Mouse (Mus musculus) MEL (cell line): ENCODE results near the gene Trpv4. TPM values are rescaled to one million over a fixed set of nuclear protein-coding genes. Genes with fewer than 3 reads are reported as not detected.
A peak's percentile ranks its signal among the peaks of the same experiment; 100 is the strongest.

ENCODE experiments used
- DNase-seq: peaks from one replicate; pipeline ENCODE4 v3.0.0; 2011; ENCODE audit warnings: low read depth, low spot score
- H3K27ac ChIP-seq: 2 replicates; pipeline ENCODE4 v1.5.1; 2012; ENCODE audit warnings: low read depth, mild to moderate bottlenecking, control low read depth, low read length, moderate library complexity; ENCODE audit not compliant: control insufficient read depth
- H3K27me3 ChIP-seq, 2 experiments: fragments of 150-350 bp in 1 of 2; sonication (generic) in 1 of 2; 2 replicates each; pipeline ENCODE4 v1.6.1; 2012; ENCODE audit warnings: low read length in 2 of 2, mild to moderate bottlenecking in 2 of 2, improper control_type of control experiment in 1 of 2, moderate library complexity in 1 of 2; ENCODE audit not compliant: insufficient read depth in 2 of 2, control insufficient read depth in 1 of 2
- H3K36me3 ChIP-seq, 2 experiments: 2 replicates each; pipeline ENCODE4 v1.6.1; 2012 to 2014; ENCODE audit warnings: low read length in 2 of 2, improper control_type of control experiment in 1 of 2, inconsistent platforms in 1 of 2, mild to moderate bottlenecking in 1 of 2; ENCODE audit not compliant: insufficient read depth in 2 of 2, control insufficient read depth in 1 of 2
- H3K4me1 ChIP-seq, 2 experiments: fragments of 150-350 bp in 1 of 2; sonication (generic) in 1 of 2; 2 replicates each; pipeline ENCODE4 v1.6.1; 2012; ENCODE audit warnings: low read length in 2 of 2, improper control_type of control experiment in 1 of 2, mild to moderate bottlenecking in 1 of 2; ENCODE audit not compliant: insufficient read depth in 2 of 2, control insufficient read depth in 1 of 2
- H3K4me3 ChIP-seq, 2 experiments: fragments of 150-350 bp in 1 of 2; sonication (generic) in 1 of 2; 2 replicates each; pipeline ENCODE4 v1.5.1; 2012; ENCODE audit warnings: low read depth in 2 of 2, low read length in 2 of 2, mild to moderate bottlenecking in 2 of 2, moderate library complexity in 2 of 2, control low read depth in 1 of 2, improper control_type of control experiment in 1 of 2; ENCODE audit not compliant: control insufficient read depth in 1 of 2, insufficient read depth in 1 of 2
- H3K79me2 ChIP-seq: 2 replicates; pipeline ENCODE4 v1.6.1; 2012; ENCODE audit warnings: mild to moderate bottlenecking, low read length, moderate library complexity; ENCODE audit not compliant: control insufficient read depth, poor library complexity, insufficient read depth
- H3K9ac ChIP-seq: 2 replicates; pipeline ENCODE4 v1.6.1; 2012; ENCODE audit warnings: low read depth, mild to moderate bottlenecking, control low read depth, low read length, moderate library complexity; ENCODE audit not compliant: control insufficient read depth, poor library complexity, severe bottlenecking
- H3K9me3 ChIP-seq: fragments of 150-350 bp; sonication (generic); replicated peaks from 2 replicates; pipeline ENCODE4 v1.6.1; 2012; ENCODE audit warnings: mild to moderate bottlenecking, low read length, improper control_type of control experiment, moderate library complexity; ENCODE audit not compliant: insufficient read depth
- CHD1 ChIP-seq: IDR thresholded peaks from 2 replicates; pipeline ENCODE4 v1.6.1; 2012; ENCODE audit warnings: low read depth, mild to moderate bottlenecking, inconsistent platforms, low read length, improper control_type of control experiment
- CTCF ChIP-seq, 3 experiments: IDR thresholded peaks in 2 of 3; conservative IDR thresholded peaks in 1 of 3; 2 replicates each; pipeline ENCODE4 v1.5.1; 2011 to 2012; ENCODE audit warnings: low read length in 3 of 3, low read depth in 2 of 3, mild to moderate bottlenecking in 2 of 3, improper control_type of control experiment in 1 of 3, inconsistent platforms in 1 of 3, mixed read lengths in 1 of 3, moderate library complexity in 1 of 3; ENCODE audit not compliant: control insufficient read depth in 1 of 3, insufficient read depth in 1 of 3, poor library complexity in 1 of 3, severe bottlenecking in 1 of 3
- E2F4 ChIP-seq: IDR thresholded peaks from 2 replicates; pipeline ENCODE4 v1.6.1; 2011; ENCODE audit warnings: low read depth, low read length, improper control_type of control experiment, borderline replicate concordance
- ELF1 ChIP-seq: IDR thresholded peaks from 2 replicates; pipeline ENCODE4 v1.6.1; 2014; ENCODE audit warnings: low read depth, mild to moderate bottlenecking, inconsistent platforms, low read length, improper control_type of control experiment, moderate library complexity
- ETS1 ChIP-seq: IDR thresholded peaks from 2 replicates; pipeline ENCODE4 v1.6.1; 2012; ENCODE audit warnings: low read depth, mild to moderate bottlenecking, inconsistent platforms, low read length, improper control_type of control experiment, moderate library complexity
- GATA1 ChIP-seq: IDR thresholded peaks from 2 replicates; pipeline ENCODE4 v1.6.1; 2011; ENCODE audit warnings: low read depth, low read length, improper control_type of control experiment
- MAX ChIP-seq: IDR thresholded peaks from 2 replicates; pipeline ENCODE4 v1.6.1; 2011; ENCODE audit warnings: low read length, improper control_type of control experiment
- MAZ ChIP-seq: IDR thresholded peaks from 2 replicates; pipeline ENCODE4 v1.6.1; 2012; ENCODE audit warnings: low read depth, mild to moderate bottlenecking, inconsistent platforms, low read length, improper control_type of control experiment
- MEF2A ChIP-seq: IDR thresholded peaks from 2 replicates; pipeline ENCODE4 v1.6.1; 2014; ENCODE audit warnings: low read depth, mild to moderate bottlenecking, inconsistent platforms, low read length, improper control_type of control experiment; ENCODE audit not compliant: poor library complexity, insufficient replicate concordance, severe bottlenecking; ENCODE audit errors: extremely low read depth
- MXI1 ChIP-seq: IDR thresholded peaks from 2 replicates; pipeline ENCODE4 v1.6.1; 2011; ENCODE audit warnings: mild to moderate bottlenecking, low read depth, low read length, improper control_type of control experiment
- NELFE ChIP-seq: IDR thresholded peaks from 2 replicates; pipeline ENCODE4 v1.6.1; 2011; ENCODE audit warnings: low read depth, low read length, improper control_type of control experiment
- NRF1 ChIP-seq: IDR thresholded peaks from 2 replicates; pipeline ENCODE4 v1.6.1; 2014; ENCODE audit warnings: low read depth, mild to moderate bottlenecking, inconsistent platforms, low read length, improper control_type of control experiment, moderate library complexity; ENCODE audit not compliant: poor library complexity, insufficient read depth, severe bottlenecking
- POLR2A ChIP-seq, 2 experiments: IDR thresholded peaks; 2 replicates each; pipeline ENCODE4 v1.6.1; 2011 to 2012; ENCODE audit warnings: low read length in 2 of 2, mild to moderate bottlenecking in 2 of 2, control low read depth in 1 of 2, improper control_type of control experiment in 1 of 2, low read depth in 1 of 2, moderate library complexity in 1 of 2; ENCODE audit not compliant: control insufficient read depth in 1 of 2, insufficient read depth in 1 of 2, poor library complexity in 1 of 2
- POLR2AphosphoS2 ChIP-seq: IDR thresholded peaks from 2 replicates; pipeline ENCODE4 v1.6.1; 2011; ENCODE audit warnings: low read length, improper control_type of control experiment
- POLR2AphosphoS5 ChIP-seq: IDR thresholded peaks from 2 replicates; pipeline ENCODE4 v1.6.1; 2012; ENCODE audit warnings: low read depth, borderline replicate concordance, mild to moderate bottlenecking, inconsistent platforms, low read length, moderate library complexity, mixed read lengths
- SIN3A ChIP-seq: IDR thresholded peaks from 2 replicates; pipeline ENCODE4 v1.6.1; 2012; ENCODE audit warnings: low read length, improper control_type of control experiment, inconsistent platforms
- TAL1 ChIP-seq: IDR thresholded peaks from 2 replicates; pipeline ENCODE4 v1.6.1; 2012; ENCODE audit warnings: mild to moderate bottlenecking, inconsistent platforms, low read length, moderate library complexity, mixed read lengths
- TCF12 ChIP-seq: IDR thresholded peaks from 2 replicates; pipeline ENCODE4 v1.6.1; 2014; ENCODE audit warnings: low read depth, mild to moderate bottlenecking, inconsistent platforms, low read length, improper control_type of control experiment, moderate library complexity
- UBTF ChIP-seq: IDR thresholded peaks from 2 replicates; pipeline ENCODE4 v1.6.1; 2012; ENCODE audit warnings: low read depth, mild to moderate bottlenecking, inconsistent platforms, low read length, improper control_type of control experiment, moderate library complexity, borderline replicate concordance; ENCODE audit not compliant: insufficient read depth
- USF1 ChIP-seq: IDR thresholded peaks from 2 replicates; pipeline ENCODE4 v1.6.1; 2014; ENCODE audit warnings: low read depth, mild to moderate bottlenecking, inconsistent platforms, low read length, improper control_type of control experiment, moderate library complexity
- USF2 ChIP-seq, 2 experiments: IDR thresholded peaks; 2 replicates each; pipeline ENCODE4 v1.6.1; 2011 to 2012; ENCODE audit warnings: improper control_type of control experiment in 2 of 2, low read length in 2 of 2, borderline replicate concordance in 1 of 2, inconsistent platforms in 1 of 2, low read depth in 1 of 2, mild to moderate bottlenecking in 1 of 2; ENCODE audit not compliant: insufficient read depth in 1 of 2
- ZC3H11A ChIP-seq: IDR thresholded peaks from 2 replicates; pipeline ENCODE4 v1.6.1; 2012; ENCODE audit warnings: low read depth, mild to moderate bottlenecking, inconsistent platforms, low read length, improper control_type of control experiment
- ZKSCAN1 ChIP-seq: IDR thresholded peaks from 2 replicates; pipeline ENCODE4 v1.6.1; 2012; ENCODE audit warnings: low read depth, mild to moderate bottlenecking, inconsistent platforms, low read length, improper control_type of control experiment, moderate library complexity
- polyA plus RNA-seq, 2 experiments: library from polyadenylated mRNA; stranded (reverse) in 1 of 2; unstranded in 1 of 2; fragments of >175 nt in 1 of 2; fragments of >200 nt in 1 of 2; gene quantifications; 2 replicates each; pipeline versions ENCODE4 v1.2.1 to v1.2.4; 2012; ENCODE audit warnings: low replicate concordance in 2 of 2, low read depth in 1 of 2; ENCODE audit not compliant: insufficient read length in 2 of 2, insufficient read depth in 1 of 2, missing spikeins in 1 of 2
- total RNA-seq: library from RNA; depleted of rRNA; stranded (reverse); fragments of 300-350 nt; gene quantifications from 2 replicates; pipeline ENCODE4 v1.2.3, GENCODE M21; 2012

Gene Trpv4
- total and polyA plus RNA-seq, 3 experiments: 0.29 TPM; not detected in 2

DNA sequence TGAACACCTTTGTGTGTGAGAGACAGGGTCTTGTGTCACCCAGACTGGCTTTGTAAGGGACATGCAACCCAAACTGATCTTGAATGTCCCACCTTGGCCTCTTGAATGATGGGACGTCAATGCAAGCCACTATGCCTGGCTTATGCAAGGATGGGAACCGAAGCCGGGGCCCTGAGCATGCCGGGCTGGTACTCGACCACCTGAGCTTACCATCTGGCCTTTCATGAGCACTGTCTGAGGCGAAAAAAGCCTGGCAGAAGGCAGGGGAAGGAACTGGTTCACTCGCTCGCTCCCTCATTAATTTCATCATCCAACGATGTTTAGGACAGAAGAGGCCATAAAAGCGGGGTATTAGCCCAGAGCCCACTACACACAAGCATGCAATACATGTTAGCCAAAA lies 17.4 kb downstream of the Trpv4 start:
- Histone ChIP-seq H3K4me3 (no peak overlapping the region), H3K27me3 (no peaks in the 10 kb centered on the region), H3K27ac (no peak overlapping the region), H3K9ac (no peak overlapping the region), H3K4me1 (no peaks in the 10 kb centered on the region; a peak in 1 of 4 replicates), H3K36me3 (no peaks in the 10 kb centered on the region), H3K9me3 (no peaks in the 10 kb centered on the region), H3K79me2 (no peaks in the 10 kb centered on the region)
- no peak for DNase-seq
- no peak for TF ChIP-seq TAL1
- no peak for TF ChIP-seq NELFE

DNA sequence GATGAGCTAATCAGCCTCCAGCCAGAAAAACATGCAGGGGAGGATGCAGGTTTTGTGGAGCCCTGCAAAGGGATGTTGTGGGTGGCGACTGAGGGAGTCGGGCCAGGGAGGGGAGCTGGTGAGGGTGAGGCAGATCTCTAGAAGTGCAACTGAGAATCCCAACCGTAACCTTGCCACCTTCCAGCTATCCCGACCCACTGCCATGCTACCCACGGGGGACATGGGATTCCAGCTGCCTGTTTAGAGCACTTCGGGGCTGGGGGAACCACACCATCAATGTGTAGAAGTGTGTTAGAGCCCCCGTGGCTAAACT lies 18.6 kb downstream of the Trpv4 start:
- TF ChIP-seq MXI1 (0 out of 2 replicates have a peak, but pooled peaks have one; percentile 21), USF2 (IDR thresholded peaks at IDR 0.05; ENCODE audit: borderline replicate concordance in 1 of 2, insufficient read depth in 1 of 2, low read depth in 1 of 2, low read length in 2 of 2) (no peak), POLR2A (IDR thresholded peaks at IDR 0.05; ENCODE audit: control insufficient read depth in 1 of 2, insufficient read depth in 1 of 2, low read depth in 1 of 2, low read length in 2 of 2, poor library complexity in 1 of 2) (no peak), CHD1 (no peak), TCF12 (no peak), UBTF (no peak), MEF2A (no peak), ZKSCAN1 (no peak), E2F4 (no peak)
- Histone ChIP-seq H3K79me2 (no peaks in the 10 kb centered on the region), H3K27ac (no peak overlapping the region), H3K4me1 (no peaks in the 10 kb centered on the region; a peak in 1 of 4 replicates), H3K9ac (no peak overlapping the region), H3K4me3 (no peak overlapping the region), H3K36me3 (no peaks in the 10 kb centered on the region), H3K9me3 (no peaks in the 10 kb centered on the region), H3K27me3 (no peaks in the 10 kb centered on the region)
- DNase-seq: no peak

- H3K79me2 ChIP-seq: no peaks in the 10 kb centered on the region
- H3K9me3 ChIP-seq: no peaks in the 10 kb centered on the region
- peak; percentile 82 for DNase-seq
- no peaks in the 10 kb centered on the region for H3K36me3 ChIP-seq
- H3K27ac ChIP-seq: no peak overlapping the region
- H3K4me3 ChIP-seq: no peak overlapping the region
- H3K9ac ChIP-seq: no peak overlapping the region
- H3K27me3 ChIP-seq: no peaks in the 10 kb centered on the region
- H3K4me1 ChIP-seq: no peaks in the 10 kb centered on the region; a peak in 1 of 4 replicates
- TF ChIP-seq MAX (no peak), ZC3H11A (peak; percentile 87), SIN3A (peak; percentile 49; the same call in 1 of the 2 replicates), TAL1 (no peak), NELFE (no peak), GATA1 (0 out of 2 replicates have a peak, but pooled peaks have one; percentile 34), ETS1 (no peak), POLR2A (IDR thresholded peaks at IDR 0.05; ENCODE audit: control insufficient read depth in 1 of 2, insufficient read depth in 1 of 2, low read depth in 1 of 2, low read length in 2 of 2, poor library complexity in 1 of 2) (no peak), ZKSCAN1 (no peak), POLR2AphosphoS2 (no peak), MAZ (no peak), MXI1 (no peak), CTCF (IDR thresholded peaks at IDR 0.05 in 2 of 3, conservative IDR thresholded peaks at IDR 0.05 in 1 of 3; ENCODE audit: control insufficient read depth in 1 of 3, insufficient read depth in 1 of 3, low read depth in 2 of 3, low read length in 3 of 3, poor library complexity in 1 of 3, severe bottlenecking in 1 of 3) (peak; percentile 92 to 96 (median 96)), ELF1 (no peak), E2F4 (no peak), USF1 (no peak), NRF1 (no peak), POLR2AphosphoS5 (no peak)
These were observed 19.2 kb downstream of the Trpv4 start for GRCm38 (mm10) chr5:114638769-114639644.
